Mouse (Mus musculus): ENCODE measurements around the gene Erich3.

- no peak for TF ChIP-seq CTCF (IDR thresholded peaks at IDR 0.05; ENCODE audit: low read depth)
- no peak for TF ChIP-seq EP300 (IDR thresholded peaks at IDR 0.05; ENCODE audit: low read depth)
Observed at GRCm38 (mm10) chr3:154693902-154694301, 30.2 kb downstream of the Erich3 start.

Measured in heart, postnatal 0 days (tissue).